Mouse (Mus musculus) spleen, adult 2 months (tissue): ENCODE measurements around the gene Psmd1.

Experiments
- CTCF ChIP-seq: fragments of 200-500 bp; IDR thresholded peaks from 2 replicates; pipeline ENCODE4 v1.5.1; 2011; ENCODE audit warnings: mild to moderate bottlenecking, inconsistent platforms; ENCODE audit not compliant: insufficient read depth, insufficient read length, insufficient replicate concordance; ENCODE audit errors: extremely low read depth
- POLR2A ChIP-seq: fragments of 200-500 bp; IDR thresholded peaks from 2 replicates; pipeline ENCODE4 v1.6.1; 2011; ENCODE audit warnings: low read depth, low read length, inconsistent platforms

DNA sequence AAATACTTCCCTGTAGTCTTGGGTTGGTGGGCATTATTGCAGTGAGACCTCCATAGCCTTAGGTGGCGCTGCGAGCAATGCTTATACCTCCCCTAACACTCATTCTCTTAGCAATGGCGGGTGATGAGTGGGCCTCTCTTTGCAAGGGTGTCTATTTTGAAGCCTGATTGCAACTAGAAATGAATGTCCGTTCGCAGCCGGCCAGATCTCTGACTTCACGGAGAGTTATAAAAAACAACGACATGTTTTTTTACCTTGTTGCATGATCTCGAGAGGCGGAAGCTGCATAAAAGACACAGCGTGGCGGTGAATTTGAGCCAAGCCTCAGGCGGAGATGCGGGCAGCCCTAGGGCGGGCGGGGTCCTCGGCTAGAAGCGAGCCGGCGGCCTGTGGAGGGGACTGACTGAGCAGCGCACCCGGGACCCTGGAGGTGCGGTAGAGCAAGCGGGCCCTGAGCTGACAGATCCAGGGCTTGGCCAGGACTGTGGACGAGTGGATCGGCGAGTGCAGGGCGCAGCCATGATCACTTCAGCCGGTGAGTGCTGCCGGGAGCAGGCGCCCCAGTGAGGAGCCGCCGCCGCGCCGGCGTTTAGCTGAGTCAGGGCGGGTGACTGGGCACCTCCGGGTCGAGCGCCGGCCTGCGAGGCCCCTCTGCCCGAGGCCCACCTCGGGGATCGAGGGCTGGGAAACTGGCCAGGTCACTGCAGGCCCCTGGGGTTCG, at the start of gene Psmd1:
- TF ChIP-seq CTCF (peak; percentile 63; the same call in 1 of the 2 replicates), POLR2A (no peak)
